Mouse (Mus musculus) megakaryocyte, embryonic 14.5 days (primary cell): ENCODE results near the gene Dlx3.

Source experiments
- FLI1 ChIP-seq: IDR thresholded peaks from 2 replicates; pipeline ENCODE4 v1.6.1; 2012; ENCODE audit warnings: low read length, inconsistent platforms, mixed read lengths
- GATA1 ChIP-seq: IDR thresholded peaks from 3 replicates; pipeline ENCODE4 v1.6.1; 2012; ENCODE audit warnings: mixed read lengths, low read length, inconsistent platforms, borderline replicate concordance

DNA sequence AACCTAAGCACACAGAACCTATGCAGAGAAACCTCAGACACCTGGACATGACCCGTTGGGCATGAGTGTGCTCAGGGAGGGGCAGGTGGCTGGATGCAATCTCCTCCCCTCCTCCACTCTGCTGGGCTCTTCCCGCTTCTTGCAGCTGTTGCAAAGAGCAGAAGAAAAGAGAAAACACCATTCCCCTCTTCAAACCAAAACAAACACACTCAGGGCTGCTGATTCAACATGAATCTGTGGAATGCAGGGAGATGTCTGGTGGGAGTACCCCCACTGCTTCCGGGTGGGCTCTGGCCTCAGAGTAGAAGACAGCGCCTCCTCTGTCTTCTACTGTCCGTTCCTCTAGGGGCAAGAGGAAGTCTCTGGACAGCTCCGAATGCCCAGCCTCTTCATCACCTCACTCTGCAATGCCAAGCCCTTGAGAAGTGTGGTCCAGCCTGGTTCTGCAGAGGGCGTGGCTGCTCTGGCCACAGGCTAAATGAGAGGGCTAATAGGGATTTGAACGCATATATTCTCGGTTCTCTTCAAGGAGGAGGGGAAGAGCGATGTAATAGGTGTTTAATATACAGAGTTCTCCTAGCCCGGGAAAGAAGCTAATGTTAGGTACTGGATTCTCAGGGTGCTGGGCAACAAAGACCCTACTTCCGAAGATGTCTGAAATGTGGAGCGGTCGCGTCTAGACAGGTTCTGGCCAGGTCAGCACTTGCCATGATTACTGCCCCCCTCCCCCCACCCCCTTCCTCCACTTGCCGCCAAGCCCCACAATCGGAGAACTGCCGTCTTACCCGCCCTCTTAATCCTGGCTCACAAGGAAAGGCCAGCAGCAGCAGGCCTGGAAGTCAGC is 44.5 kb upstream of the Dlx3 start:
- TF ChIP-seq FLI1: no peak
- no peak for TF ChIP-seq GATA1
